Mouse (Mus musculus): ENCODE data around the gene Dnah10. TPM values are rescaled to one million over a fixed set of nuclear protein-coding genes. Genes with fewer than 3 reads are reported as not detected.
"Not testable (repeated sequence)": the region's sequence is repeated elsewhere in the genome, so short reads cannot be mapped to it uniquely, and the experiment has no call there.

Gene Dnah10
- polyA plus RNA-seq, 1 experiment: 0.04 TPM

GRCm38 (mm10) chr5:124751656-124752055, 26.8 kb downstream of the Dnah10 start:
- peaks cover 3% of the 10 kb centered on the region for H3K27me3 ChIP-seq (ENCODE audit: control insufficient read depth, insufficient read depth, insufficient read length)
- TF ChIP-seq MAX (IDR thresholded peaks at IDR 0.05) (no peak), MYOG (IDR thresholded peaks at IDR 0.05; ENCODE audit: control insufficient read depth, extremely low read depth, insufficient read length) (no peak), MYOD1 (IDR thresholded peaks at IDR 0.05; ENCODE audit: control insufficient read depth, insufficient read length, low read depth) (no peak)

DNA sequence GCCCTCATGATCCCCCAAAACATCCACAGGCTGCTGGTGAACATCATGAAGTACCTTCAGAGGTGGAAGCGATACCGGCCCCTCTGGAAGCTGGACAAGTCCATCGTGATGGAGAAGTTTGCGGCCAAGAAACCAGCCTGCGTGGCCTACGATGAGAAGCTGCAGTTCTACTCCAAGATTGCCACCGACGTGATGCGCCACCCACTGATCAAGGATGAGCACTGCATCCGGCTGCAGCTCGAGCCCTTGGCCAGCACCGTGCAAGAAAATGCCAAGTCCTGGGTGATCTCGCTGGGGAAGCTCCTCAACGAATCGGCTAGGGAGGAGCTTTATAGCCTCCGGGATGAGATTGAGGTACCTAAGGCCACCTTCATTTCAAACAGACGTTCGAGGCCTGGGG, 36.1 kb downstream of the Dnah10 start:
- no peak overlapping the region for H3K4me3 ChIP-seq (ENCODE audit: insufficient read depth, poor library complexity, severe bottlenecking)
- no peaks in the 10 kb centered on the region for H3K79me2 ChIP-seq (ENCODE audit: control insufficient read depth, insufficient read depth)
- peaks cover 8% of the 10 kb centered on the region for H3K27me3 ChIP-seq (ENCODE audit: control insufficient read depth, insufficient read depth, insufficient read length)
- no peak for TF ChIP-seq CEBPB (IDR thresholded peaks at IDR 0.05; ENCODE audit: low read depth)
- TF ChIP-seq CTCF (IDR thresholded peaks at IDR 0.05; ENCODE audit: control insufficient read depth, insufficient read depth, insufficient read length): peak; percentile 23
- no peak overlapping the region for H3ac ChIP-seq (ENCODE audit: control insufficient read depth, insufficient read length, low read depth)
- no peaks in the 10 kb centered on the region for H3K36me3 ChIP-seq (ENCODE audit: control insufficient read depth, insufficient read depth)
- H3K79me3 ChIP-seq (ENCODE audit: low read depth): no peaks in the 10 kb centered on the region

More at GRCm38 (mm10) chr5:124751656-124752055, 26.8 kb downstream of the Dnah10 start:
- Histone ChIP-seq H3K79me2 (ENCODE audit: control insufficient read depth, insufficient read depth) (no peaks in the 10 kb centered on the region), H3K4me3 (ENCODE audit: insufficient read depth, poor library complexity, severe bottlenecking) (no peak overlapping the region), H3ac (ENCODE audit: control insufficient read depth, insufficient read length, low read depth) (no peak overlapping the region), H3K36me3 (ENCODE audit: control insufficient read depth, insufficient read depth) (no peaks in the 10 kb centered on the region), H3K79me3 (ENCODE audit: low read depth) (no peaks in the 10 kb centered on the region)

DNA sequence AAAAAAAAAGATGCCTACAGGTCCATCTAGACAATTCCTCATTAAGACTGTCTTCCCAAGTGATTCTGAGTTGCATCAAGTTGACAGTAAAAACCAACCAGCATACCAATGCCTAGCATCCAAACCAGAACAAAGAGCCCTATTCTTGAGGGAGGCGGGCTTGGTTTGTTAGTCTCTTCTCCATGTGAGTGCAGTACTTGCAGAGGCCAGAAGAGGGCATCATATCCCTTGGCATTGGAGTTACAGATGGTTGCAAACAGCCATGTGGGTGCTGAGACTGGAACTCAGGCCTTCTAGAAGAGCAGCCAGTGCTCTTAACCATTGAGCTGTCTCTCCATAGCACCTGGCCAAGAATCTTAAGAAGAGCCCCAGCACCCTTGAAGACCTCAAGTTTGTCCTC, 36.9 kb downstream of the Dnah10 start:
- H3K27me3 ChIP-seq (ENCODE audit: control insufficient read depth, insufficient read depth, insufficient read length): peaks cover 8% of the 10 kb centered on the region
- H3K4me3 ChIP-seq (ENCODE audit: insufficient read depth, poor library complexity, severe bottlenecking): no peak overlapping the region
- no peaks in the 10 kb centered on the region for H3K36me3 ChIP-seq (ENCODE audit: control insufficient read depth, insufficient read depth)
- H3K79me3 ChIP-seq (ENCODE audit: low read depth): no peaks in the 10 kb centered on the region
- H3ac ChIP-seq (ENCODE audit: control insufficient read depth, insufficient read length, low read depth): no peak overlapping the region
- H3K79me2 ChIP-seq (ENCODE audit: control insufficient read depth, insufficient read depth): no peaks in the 10 kb centered on the region
- TF ChIP-seq MYOD1 (IDR thresholded peaks at IDR 0.05; ENCODE audit: control insufficient read depth, insufficient read length, low read depth): no peak

DNA sequence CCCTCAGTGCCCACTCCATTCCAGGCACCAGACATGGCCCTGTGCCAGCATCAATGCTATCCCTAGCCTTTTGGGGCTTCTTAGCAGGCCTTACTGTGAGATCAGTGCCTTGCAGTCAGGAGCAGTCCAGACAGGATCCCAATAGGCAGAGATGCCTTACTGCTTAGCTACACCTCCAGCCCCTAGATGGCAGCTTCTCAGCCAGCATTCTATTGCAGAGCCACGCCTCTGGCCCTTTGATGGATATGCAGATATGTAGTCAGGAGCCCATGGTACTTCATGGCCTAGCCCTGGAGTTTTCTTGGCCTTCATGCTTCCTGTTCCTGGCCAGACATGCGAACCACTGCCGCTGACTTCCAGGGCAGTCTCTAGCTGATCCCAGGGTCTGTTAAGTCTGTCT, 49.7 kb downstream of the Dnah10 start:
- no peak overlapping the region for H3K4me3 ChIP-seq (ENCODE audit: insufficient read depth, poor library complexity, severe bottlenecking)
- no peak for TF ChIP-seq MYOG (IDR thresholded peaks at IDR 0.05; ENCODE audit: control insufficient read depth, extremely low read depth, insufficient read length)
- no peak for TF ChIP-seq CTCF (IDR thresholded peaks at IDR 0.05; ENCODE audit: control insufficient read depth, insufficient read depth, insufficient read length)
- no peak for TF ChIP-seq USF1 (IDR thresholded peaks at IDR 0.05; ENCODE audit: low read depth)
- no peak for TF ChIP-seq FOSL1 (IDR thresholded peaks at IDR 0.05; ENCODE audit: insufficient read depth, low read length, poor library complexity, severe bottlenecking)
- no peak for TF ChIP-seq MAX (IDR thresholded peaks at IDR 0.05)
- TF ChIP-seq CEBPB (IDR thresholded peaks at IDR 0.05; ENCODE audit: low read depth): no peak
- no peaks in the 10 kb centered on the region for H3K79me3 ChIP-seq (ENCODE audit: low read depth)
- no peaks in the 10 kb centered on the region for H3K79me2 ChIP-seq (ENCODE audit: control insufficient read depth, insufficient read depth)
- H3K36me3 ChIP-seq (ENCODE audit: control insufficient read depth, insufficient read depth): no peaks in the 10 kb centered on the region
- H3ac ChIP-seq (ENCODE audit: control insufficient read depth, insufficient read length, low read depth): no peak overlapping the region
- no peaks in the 10 kb centered on the region for H3K27me3 ChIP-seq (ENCODE audit: control insufficient read depth, insufficient read depth, insufficient read length)

GRCm38 (mm10) chr5:124776289-124776688, 51.4 kb downstream of the Dnah10 start:
- not testable (repeated sequence) for H3K27me3 ChIP-seq (ENCODE audit: control insufficient read depth, insufficient read depth, insufficient read length); H3K4me3 ChIP-seq (ENCODE audit: insufficient read depth, poor library complexity, severe bottlenecking); H3K79me3 ChIP-seq (ENCODE audit: low read depth); H3K79me2 ChIP-seq (ENCODE audit: control insufficient read depth, insufficient read depth); H3ac ChIP-seq (ENCODE audit: control insufficient read depth, insufficient read length, low read depth); H3K36me3 ChIP-seq (ENCODE audit: control insufficient read depth, insufficient read depth)

DNA sequence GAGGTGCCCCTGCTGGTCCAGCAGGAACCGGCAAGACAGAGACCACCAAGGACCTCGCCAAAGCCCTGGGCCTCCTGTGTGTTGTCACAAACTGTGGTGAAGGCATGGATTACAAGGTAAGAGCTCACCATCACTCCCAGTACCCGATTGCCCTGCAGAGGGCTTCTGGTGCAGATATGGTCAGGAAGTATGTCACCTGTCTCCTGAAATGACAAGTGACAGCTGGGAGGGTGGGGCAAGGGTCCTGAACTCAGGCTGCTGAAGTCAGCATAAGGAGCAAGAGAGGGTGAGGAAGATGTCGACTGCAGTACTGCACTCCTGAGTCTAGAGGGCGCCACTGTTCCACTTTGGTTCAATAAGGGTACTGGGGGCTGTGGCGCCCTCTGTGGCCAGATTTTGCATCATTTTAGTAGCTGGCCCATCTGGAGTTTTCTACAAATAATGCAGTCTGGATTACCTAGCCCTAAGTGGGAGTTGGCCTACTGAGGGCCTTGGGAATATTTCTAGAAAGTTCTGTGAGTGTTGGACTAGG, 52.4 kb downstream of the Dnah10 start:
- H3K79me2 ChIP-seq (ENCODE audit: control insufficient read depth, insufficient read depth): no peaks in the 10 kb centered on the region
- TF ChIP-seq CTCF (IDR thresholded peaks at IDR 0.05; ENCODE audit: control insufficient read depth, insufficient read depth, insufficient read length) (peak; percentile 87), CEBPB (IDR thresholded peaks at IDR 0.05; ENCODE audit: low read depth) (no peak), MYOD1 (IDR thresholded peaks at IDR 0.05; ENCODE audit: control insufficient read depth, insufficient read length, low read depth) (peak; percentile 39)

GRCm38 (mm10) chr5:124779926-124780325, 55.0 kb downstream of the Dnah10 start:
- H3K79me2 ChIP-seq (ENCODE audit: control insufficient read depth, insufficient read depth): no peaks in the 10 kb centered on the region
- H3ac ChIP-seq (ENCODE audit: control insufficient read depth, insufficient read length, low read depth): no peak overlapping the region
- H3K79me3 ChIP-seq (ENCODE audit: low read depth): no peaks in the 10 kb centered on the region
- H3K4me3 ChIP-seq (ENCODE audit: insufficient read depth, poor library complexity, severe bottlenecking): no peak overlapping the region
- TF ChIP-seq USF1 (IDR thresholded peaks at IDR 0.05; ENCODE audit: low read depth) (no peak), CEBPB (IDR thresholded peaks at IDR 0.05; ENCODE audit: low read depth) (no peak), FOSL1 (IDR thresholded peaks at IDR 0.05; ENCODE audit: insufficient read depth, low read length, poor library complexity, severe bottlenecking) (no peak), CTCF (IDR thresholded peaks at IDR 0.05; ENCODE audit: control insufficient read depth, insufficient read depth, insufficient read length) (no peak), MAX (IDR thresholded peaks at IDR 0.05) (no peak), MYOG (IDR thresholded peaks at IDR 0.05; ENCODE audit: control insufficient read depth, extremely low read depth, insufficient read length) (no peak), MYOD1 (IDR thresholded peaks at IDR 0.05; ENCODE audit: control insufficient read depth, insufficient read length, low read depth) (no peak)
- H3K27me3 ChIP-seq (ENCODE audit: control insufficient read depth, insufficient read depth, insufficient read length): no peaks in the 10 kb centered on the region
- no peaks in the 10 kb centered on the region for H3K36me3 ChIP-seq (ENCODE audit: control insufficient read depth, insufficient read depth)

More for the DNA sequence above, 52.4 kb downstream of the Dnah10 start:
- H3K79me3 ChIP-seq (ENCODE audit: low read depth): no peaks in the 10 kb centered on the region
- no peak overlapping the region for H3K4me3 ChIP-seq (ENCODE audit: insufficient read depth, poor library complexity, severe bottlenecking)
- H3K27me3 ChIP-seq (ENCODE audit: control insufficient read depth, insufficient read depth, insufficient read length): no peaks in the 10 kb centered on the region
- no peaks in the 10 kb centered on the region for H3K36me3 ChIP-seq (ENCODE audit: control insufficient read depth, insufficient read depth)
- no peak overlapping the region for H3ac ChIP-seq (ENCODE audit: control insufficient read depth, insufficient read length, low read depth)
